Mouse (Mus musculus): ENCODE measurements around the gene Tubb5. TPM values are rescaled to one million over a fixed set of nuclear protein-coding genes. Genes with fewer than 3 reads are reported as not detected.

The Tubb5 gene
- polyA plus RNA-seq, 1 experiment from 2014 or later = 923 TPM

GRCm38 (mm10) chr17:35834696-35835422 lies 3.2 kb downstream of the Tubb5 start:
- Histone ChIP-seq H3K27me3 (replicated peaks; ENCODE audit: control insufficient read depth, insufficient read depth, low read length) (no peaks in the 10 kb centered on the region), H3K4me2 (ENCODE audit: low read length) (peak overlapping the region; percentile 90), H3K4me1 (replicated peaks; ENCODE audit: control insufficient read depth, insufficient read depth, low read length) (peaks cover 37% of the 10 kb centered on the region), H3K27ac (ENCODE audit: low read depth) (no peak overlapping the region), H3K4me3 (ENCODE audit: low read depth, low read length) (peak overlapping the region; percentile 69), H3K9ac (ENCODE audit: low read length) (peak overlapping the region; percentile 92), H3K36me3 (ENCODE audit: control insufficient read depth, insufficient read depth, low read length) (peaks cover 45% of the 10 kb centered on the region), H3K9me3 (ENCODE audit: control insufficient read depth, low read length) (no peaks in the 10 kb centered on the region)
- 73% methylated on average over 26 of the region's 26 CpGs for WGBS
- ATAC-seq (replicated peaks; ENCODE audit: low FRiP score, low TSS enrichment, low read depth) (no peak), DNase-seq (ENCODE audit: low spot score) (no peak)

- Histone ChIP-seq H3K4me3 (ENCODE audit: low read depth, low read length) (no peak overlapping the region), H3K27me3 (replicated peaks; ENCODE audit: control insufficient read depth, insufficient read depth, low read length) (no peaks in the 10 kb centered on the region), H3K4me1 (replicated peaks; ENCODE audit: control insufficient read depth, insufficient read depth, low read length) (peaks cover 29% of the 10 kb centered on the region), H3K36me3 (ENCODE audit: control insufficient read depth, insufficient read depth, low read length) (peaks cover 49% of the 10 kb centered on the region), H3K27ac (ENCODE audit: low read depth) (no peak overlapping the region), H3K9ac (ENCODE audit: low read length) (0 out of 2 replicates have a peak overlapping the region, but pooled peaks have one; percentile 8), H3K9me3 (ENCODE audit: control insufficient read depth, low read length) (no peaks in the 10 kb centered on the region), H3K4me2 (ENCODE audit: low read length) (no peak overlapping the region)
- DNase-seq (ENCODE audit: low spot score) (no peak), ATAC-seq (replicated peaks; ENCODE audit: low FRiP score, low TSS enrichment, low read depth) (no peak)
- WGBS = 55% methylated on average over 5 of the region's 5 CpGs
These were observed 4.2 kb downstream of the Tubb5 start for GRCm38 (mm10) chr17:35833894-35834293.

DNA sequence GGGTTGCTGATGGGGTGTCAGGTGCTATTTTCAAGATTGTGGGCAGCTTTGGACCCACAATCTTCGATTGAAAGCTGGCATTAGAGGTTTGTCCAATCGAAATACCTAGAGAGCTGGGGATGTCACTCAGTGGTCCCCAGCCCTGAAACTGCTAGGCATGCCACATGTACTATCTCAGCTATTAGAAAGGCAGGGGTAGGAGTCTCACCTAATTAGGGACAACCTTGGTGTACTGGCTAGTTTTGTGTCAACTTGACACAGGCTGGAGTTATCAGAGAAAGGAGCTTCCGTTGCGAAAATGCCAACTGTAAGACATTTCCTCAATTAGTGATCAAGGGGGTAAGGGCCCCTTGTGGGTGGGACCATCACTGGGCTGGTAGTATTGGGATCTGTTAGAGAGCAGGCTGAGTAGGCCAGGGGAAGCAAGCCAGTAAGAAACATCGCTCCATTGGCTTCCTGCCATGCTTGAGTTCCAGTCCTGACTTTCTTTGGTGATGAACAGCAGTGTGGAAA lies 4.8 kb downstream of the Tubb5 start:
- Histone ChIP-seq H3K36me3 (ENCODE audit: control insufficient read depth, insufficient read depth, low read length) (peaks cover 54% of the 10 kb centered on the region), H3K4me3 (ENCODE audit: low read depth, low read length) (no peak overlapping the region), H3K9me3 (ENCODE audit: control insufficient read depth, low read length) (no peaks in the 10 kb centered on the region), H3K9ac (ENCODE audit: low read length) (no peak overlapping the region), H3K4me2 (ENCODE audit: low read length) (no peak overlapping the region), H3K27ac (ENCODE audit: low read depth) (no peak overlapping the region), H3K4me1 (replicated peaks; ENCODE audit: control insufficient read depth, insufficient read depth, low read length) (peaks cover 29% of the 10 kb centered on the region), H3K27me3 (replicated peaks; ENCODE audit: control insufficient read depth, insufficient read depth, low read length) (no peaks in the 10 kb centered on the region)
- ATAC-seq (replicated peaks; ENCODE audit: low FRiP score, low TSS enrichment, low read depth) (no peak), DNase-seq (ENCODE audit: low spot score) (no peak)
- 29% methylated on average over 5 of the region's 5 CpGs for WGBS

GRCm38 (mm10) chr17:35832400-35833238 lies 5.5 kb downstream of the Tubb5 start:
- peaks cover 60% of the 10 kb centered on the region for H3K36me3 ChIP-seq (ENCODE audit: control insufficient read depth, insufficient read depth, low read length)
- H3K9ac ChIP-seq (ENCODE audit: low read length) = no peak overlapping the region
- 61% methylated on average over 8 of the region's 8 CpGs for WGBS
- peaks cover 29% of the 10 kb centered on the region for H3K4me1 ChIP-seq (replicated peaks; ENCODE audit: control insufficient read depth, insufficient read depth, low read length)
- no peak overlapping the region for H3K4me2 ChIP-seq (ENCODE audit: low read length)
- H3K27me3 ChIP-seq (replicated peaks; ENCODE audit: control insufficient read depth, insufficient read depth, low read length) = no peaks in the 10 kb centered on the region
- no peak for DNase-seq (ENCODE audit: low spot score)
- no peaks in the 10 kb centered on the region for H3K9me3 ChIP-seq (ENCODE audit: control insufficient read depth, low read length)
- no peak overlapping the region for H3K27ac ChIP-seq (ENCODE audit: low read depth)
- no peak for ATAC-seq (replicated peaks; ENCODE audit: low FRiP score, low TSS enrichment, low read depth)
- H3K4me3 ChIP-seq (ENCODE audit: low read depth, low read length) = no peak overlapping the region

DNA sequence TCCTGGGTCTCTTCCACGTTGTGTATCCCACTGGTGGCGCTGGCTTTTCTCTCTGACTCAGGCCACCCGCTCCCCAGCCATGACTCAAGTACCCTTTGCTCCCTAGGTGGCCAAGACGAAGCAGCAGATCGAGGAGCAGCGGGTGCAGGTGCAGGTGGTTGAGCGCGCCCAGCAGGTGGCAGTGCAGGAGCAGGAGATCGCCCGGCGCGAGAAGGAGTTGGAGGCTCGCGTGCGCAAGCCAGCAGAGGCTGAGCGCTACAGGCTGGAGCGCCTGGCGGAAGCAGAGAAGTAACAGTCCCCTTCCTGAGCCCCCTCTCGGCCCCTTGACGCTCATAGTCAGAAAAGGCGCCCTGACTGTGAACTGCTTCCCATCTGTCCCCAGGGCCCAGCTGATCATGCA lies 8.4 kb downstream of the Tubb5 start:
- Histone ChIP-seq H3K4me3 (ENCODE audit: low read depth, low read length) (no peak overlapping the region), H3K4me1 (replicated peaks; ENCODE audit: control insufficient read depth, insufficient read depth, low read length) (peaks cover 16% of the 10 kb centered on the region), H3K27ac (ENCODE audit: low read depth) (peak overlapping the region; percentile 5; the same call in 1 of the 2 replicates), H3K9me3 (ENCODE audit: control insufficient read depth, low read length) (no peaks in the 10 kb centered on the region), H3K4me2 (ENCODE audit: low read length) (peak overlapping the region; percentile 23; the same call in 1 of the 2 replicates), H3K36me3 (ENCODE audit: control insufficient read depth, insufficient read depth, low read length) (peaks cover 66% of the 10 kb centered on the region), H3K27me3 (replicated peaks; ENCODE audit: control insufficient read depth, insufficient read depth, low read length) (no peaks in the 10 kb centered on the region), H3K9ac (ENCODE audit: low read length) (no peak overlapping the region)
- DNase-seq (ENCODE audit: low spot score) (peak; percentile 89), ATAC-seq (replicated peaks; ENCODE audit: low FRiP score, low TSS enrichment, low read depth) (peak; percentile 73)
- WGBS = under 1% methylated on average over 21 of the region's 21 CpGs

DNA sequence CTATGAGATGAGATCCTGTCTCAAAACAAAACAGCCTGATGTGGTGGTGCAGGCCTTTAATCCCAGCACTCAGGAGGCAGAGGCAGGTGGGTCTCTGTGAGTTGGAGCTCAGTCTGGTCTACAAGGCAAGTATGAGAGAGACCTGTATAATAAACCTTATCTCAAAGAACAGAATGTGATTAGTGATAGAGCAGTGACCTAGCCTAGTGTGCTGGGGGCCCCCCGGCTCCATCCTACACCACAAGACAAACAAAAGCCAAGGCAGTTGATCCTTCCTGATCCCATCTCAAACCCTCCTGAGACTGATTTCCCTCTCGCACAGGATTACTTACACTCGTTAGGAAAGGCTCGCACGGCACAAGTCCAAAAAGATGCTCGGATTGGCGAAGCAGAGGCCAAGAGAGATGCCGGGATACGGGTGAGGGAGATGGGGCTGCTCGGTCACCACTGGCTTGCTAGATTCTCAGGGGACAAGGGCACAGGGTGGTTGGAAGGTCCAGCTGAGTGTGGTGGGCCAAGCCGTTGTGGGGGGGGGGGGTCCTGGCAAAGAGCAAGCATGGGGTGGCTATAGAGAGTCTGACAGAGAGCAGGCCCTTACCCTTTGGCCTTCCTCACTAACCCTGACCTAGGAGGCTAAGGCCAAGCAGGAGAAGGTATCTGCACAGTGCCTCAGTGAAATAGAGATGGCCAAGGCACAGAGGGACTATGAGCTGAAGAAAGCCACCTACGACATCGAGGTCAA lies 12.8 kb downstream of the Tubb5 start:
- ATAC-seq (replicated peaks; ENCODE audit: low FRiP score, low TSS enrichment, low read depth) = no peak
- 86% methylated on average over 13 of the region's 13 CpGs for whole genome bisulfite sequencing
- Histone ChIP-seq H3K36me3 (ENCODE audit: control insufficient read depth, insufficient read depth, low read length) (peaks cover 41% of the 10 kb centered on the region), H3K27ac (ENCODE audit: low read depth) (no peak overlapping the region), H3K4me1 (replicated peaks; ENCODE audit: control insufficient read depth, insufficient read depth, low read length) (peaks cover 13% of the 10 kb centered on the region), H3K4me2 (ENCODE audit: low read length) (no peak overlapping the region), H3K9me3 (ENCODE audit: control insufficient read depth, low read length) (no peaks in the 10 kb centered on the region), H3K27me3 (replicated peaks; ENCODE audit: control insufficient read depth, insufficient read depth, low read length) (no peaks in the 10 kb centered on the region), H3K9ac (ENCODE audit: low read length) (no peak overlapping the region), H3K4me3 (ENCODE audit: low read depth, low read length) (no peak overlapping the region)
- DNase-seq (ENCODE audit: low spot score) = no peak

GRCm38 (mm10) chr17:35824402-35824801 lies 13.7 kb downstream of the Tubb5 start:
- no peak for DNase-seq (ENCODE audit: low spot score)
- Histone ChIP-seq H3K4me2 (ENCODE audit: low read length) (no peak overlapping the region), H3K9ac (ENCODE audit: low read length) (no peak overlapping the region)

More at GRCm38 (mm10) chr17:35824402-35824801, 13.7 kb downstream of the Tubb5 start:
- H3K9me3 ChIP-seq (ENCODE audit: control insufficient read depth, low read length) = no peaks in the 10 kb centered on the region
- no peak for ATAC-seq (replicated peaks; ENCODE audit: low FRiP score, low TSS enrichment, low read depth)
- 66% methylated on average over 7 of the region's 7 CpGs for WGBS
- no peak overlapping the region for H3K27ac ChIP-seq (ENCODE audit: low read depth)
- no peak overlapping the region for H3K4me3 ChIP-seq (ENCODE audit: low read depth, low read length)
- peaks cover 41% of the 10 kb centered on the region for H3K36me3 ChIP-seq (ENCODE audit: control insufficient read depth, insufficient read depth, low read length)
- no peaks in the 10 kb centered on the region for H3K27me3 ChIP-seq (replicated peaks; ENCODE audit: control insufficient read depth, insufficient read depth, low read length)
- peaks cover 11% of the 10 kb centered on the region; the same call in 1 of the 2 replicates for H3K4me1 ChIP-seq (replicated peaks; ENCODE audit: control insufficient read depth, insufficient read depth, low read length)
